Mouse (Mus musculus): Measurements from ENCODE around the gene Camk2d. TPM values are rescaled to one million over a fixed set of nuclear protein-coding genes. Genes with fewer than 3 reads are reported as not detected.
A peak's percentile ranks its signal among the peaks of the same experiment; 100 is the strongest.

The Camk2d gene
- total and polyA plus RNA-seq, 3 experiments, result 66.1 to 80.4 (median 77.3) TPM

GRCm38 (mm10) chr3:126627968-126628367 lies 31.9 kb downstream of the Camk2d start:
- no peak for TF ChIP-seq ELF1 (IDR thresholded peaks at IDR 0.05; ENCODE audit: low read depth, low read length)
- TF ChIP-seq JUN (IDR thresholded peaks at IDR 0.05; ENCODE audit: insufficient read depth, low read depth, low read length), result no peak
- peaks cover 0 to 17% of the 10 kb centered on the region in 2 experiments for H3K36me3 ChIP-seq (replicated peaks in 1 of 2; ENCODE audit: control insufficient read depth in 1 of 2, insufficient read depth in 1 of 2, low read length in 1 of 2)
- peaks cover 65% of the 10 kb centered on the region for H3K79me2 ChIP-seq (replicated peaks; ENCODE audit: control insufficient read depth, extremely low read depth, insufficient read depth, poor library complexity, severe bottlenecking)
- peaks cover 25 to 89% of the 10 kb centered on the region in 2 experiments for H3K4me1 ChIP-seq (ENCODE audit: control insufficient read depth in 1 of 2, insufficient read depth in 2 of 2)
- H3K27me3 ChIP-seq (replicated peaks), result no peaks in the 10 kb centered on the region
- in situ Hi-C loops (cut with MboI; ENCODE audit: low pct_ligation_motif_present, low pct_unique_long_range_greater_than_20kb, low sequenced_read_pairs) (no loop called here), dilution Hi-C loops (cut with MboI; ENCODE audit: extremely low pct_ligation_motif_present, extremely low pct_unique_long_range_greater_than_20kb, low sequenced_read_pairs) (no loop called here)
- H3K27ac ChIP-seq (ENCODE audit: insufficient read depth, low read depth), result no peak overlapping the region
- H3K4me3 ChIP-seq (replicated peaks in 1 of 3; ENCODE audit: low read depth in 2 of 3, low read length in 2 of 3, poor library complexity in 1 of 3), result no peak overlapping the region
- DNase-seq (ENCODE audit: extremely low read depth), result no peak
- no peak overlapping the region for H3K9ac ChIP-seq (ENCODE audit: insufficient read depth, low read depth)
- no peak overlapping the region for H3K4me2 ChIP-seq (ENCODE audit: insufficient read depth, low read depth, poor library complexity, severe bottlenecking)
- H3K9me3 ChIP-seq (replicated peaks; ENCODE audit: low read length), result no peaks in the 10 kb centered on the region

GRCm38 (mm10) chr3:126628380-126628779 lies 32.3 kb downstream of the Camk2d start:
- Histone ChIP-seq H3K9ac (ENCODE audit: insufficient read depth, low read depth) (no peak overlapping the region), H3K9me3 (replicated peaks; ENCODE audit: low read length) (no peaks in the 10 kb centered on the region), H3K4me1 (ENCODE audit: control insufficient read depth in 1 of 2, insufficient read depth in 2 of 2) (peaks cover 23 to 87% of the 10 kb centered on the region in 2 experiments), H3K27me3 (replicated peaks) (no peaks in the 10 kb centered on the region), H3K4me3 (replicated peaks in 1 of 3; ENCODE audit: low read depth in 2 of 3, low read length in 2 of 3, poor library complexity in 1 of 3) (no peak overlapping the region), H3K4me2 (ENCODE audit: insufficient read depth, low read depth, poor library complexity, severe bottlenecking) (no peak overlapping the region), H3K27ac (ENCODE audit: insufficient read depth, low read depth) (no peak overlapping the region), H3K79me2 (replicated peaks; ENCODE audit: control insufficient read depth, extremely low read depth, insufficient read depth, poor library complexity, severe bottlenecking) (peaks cover 65% of the 10 kb centered on the region), H3K36me3 (replicated peaks in 1 of 2; ENCODE audit: control insufficient read depth in 1 of 2, insufficient read depth in 1 of 2, low read length in 1 of 2) (peaks cover 0 to 17% of the 10 kb centered on the region in 2 experiments)
- DNase-seq (ENCODE audit: extremely low read depth), result no peak
- dilution Hi-C loops (cut with MboI; ENCODE audit: extremely low pct_ligation_motif_present, extremely low pct_unique_long_range_greater_than_20kb, low sequenced_read_pairs) (no loop called here), in situ Hi-C loops (cut with MboI; ENCODE audit: low pct_ligation_motif_present, low pct_unique_long_range_greater_than_20kb, low sequenced_read_pairs) (no loop called here)
- no peak for TF ChIP-seq POLR2A (IDR thresholded peaks at IDR 0.05; ENCODE audit: low read depth, low read length)
- no peak for TF ChIP-seq MEF2A (IDR thresholded peaks at IDR 0.05; ENCODE audit: borderline replicate concordance, low read depth, low read length)
- no peak for TF ChIP-seq ZKSCAN1 (IDR thresholded peaks at IDR 0.05; ENCODE audit: borderline replicate concordance, low read depth, low read length)
- no peak for TF ChIP-seq CHD1 (IDR thresholded peaks at IDR 0.05; ENCODE audit: low read depth, low read length)
- TF ChIP-seq JUN (IDR thresholded peaks at IDR 0.05; ENCODE audit: insufficient read depth, low read depth, low read length), result peak; percentile 84
- no peak for TF ChIP-seq ZMIZ1 (IDR thresholded peaks at IDR 0.05; ENCODE audit: low read depth, low read length)
- TF ChIP-seq USF2 (conservative IDR thresholded peaks at IDR 0.05; ENCODE audit: low read depth, low read length), result 0 out of 2 replicates have a peak, but pooled peaks have one; percentile 40
- TF ChIP-seq MAX (IDR thresholded peaks at IDR 0.05; ENCODE audit: low read length), result peak; percentile 51; the same call in 1 of the 2 replicates
- TF ChIP-seq USF1 (IDR thresholded peaks at IDR 0.05; ENCODE audit: low read depth, low read length), result peak; percentile 55
- no peak for TF ChIP-seq MAZ (IDR thresholded peaks at IDR 0.05; ENCODE audit: low read depth, low read length)
- TF ChIP-seq PAX5 (IDR thresholded peaks at IDR 0.05; ENCODE audit: low read length), result no peak
- no peak for TF ChIP-seq POLR2AphosphoS2 (IDR thresholded peaks at IDR 0.05; ENCODE audit: low read depth, low read length)
- TF ChIP-seq JUND (conservative IDR thresholded peaks at IDR 0.05; ENCODE audit: low read depth, low read length), result peak; percentile 64
- TF ChIP-seq BHLHE40 (IDR thresholded peaks at IDR 0.05; ENCODE audit: low read depth, low read length), result peak; percentile 85

Data from CH12.LX (cell line).